Mouse (Mus musculus) common myeloid progenitor, adult 5-6 weeks (primary cell): ENCODE results near the gene Tcam1. TPM values are rescaled to one million over a fixed set of nuclear protein-coding genes. Genes with fewer than 3 reads are reported as not detected.
A peak's percentile ranks its signal among the peaks of the same experiment; 100 is the strongest.
"Not testable (repeated sequence)": the region's sequence is repeated elsewhere in the genome, so short reads cannot be mapped to it uniquely, and the experiment has no call there.

Experiments used
- ATAC-seq: replicated peaks from 2 replicates; pipeline ENCODE4 v1.8.0; 2016; ENCODE audit warnings: low read depth, mild to moderate bottlenecking, moderate TSS enrichment, inconsistent platforms; ENCODE audit not compliant: poor library complexity, severe bottlenecking
- total RNA-seq: library from RNA; stranded (forward); fragments of 200-1000, 187-1606 nt; gene quantifications from 2 replicates; pipeline ENCODE4 v1.2.3, GENCODE M21; 2017

Tcam1 gene
- 3.1 and 3.3 TPM in 2 replicates for total RNA-seq

GRCm38 (mm10) chr11:106276454-106276853 lies at the start of gene Tcam1:
Tcam1 (plus strand) TSS chr11:106276672.
- peak; percentile 75 for ATAC-seq

DNA sequence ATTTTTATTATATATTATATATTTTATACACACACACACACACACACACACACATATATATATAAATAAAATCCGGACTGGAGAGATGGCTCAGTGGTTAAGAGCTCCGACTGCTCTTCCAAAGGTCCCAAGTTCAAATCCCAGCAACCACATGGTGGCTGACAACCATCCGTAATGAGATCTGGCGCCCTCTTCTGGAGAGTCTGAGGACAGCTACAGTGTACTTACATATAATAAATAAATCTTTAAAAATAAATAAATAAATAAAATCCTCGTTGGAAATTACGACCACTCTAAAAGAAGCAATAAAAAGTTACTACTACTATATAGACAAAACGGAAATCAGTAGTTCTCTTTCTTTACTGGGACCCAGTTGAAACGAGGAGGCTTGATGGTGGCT lies 42.5 kb upstream of the Tcam1 start:
- ATAC-seq = not testable (repeated sequence)

GRCm38 (mm10) chr11:106246834-106247233 lies 29.6 kb upstream of the Tcam1 start:
- ATAC-seq = 0 out of 2 replicates have a peak, but pooled peaks have one; percentile 25

DNA sequence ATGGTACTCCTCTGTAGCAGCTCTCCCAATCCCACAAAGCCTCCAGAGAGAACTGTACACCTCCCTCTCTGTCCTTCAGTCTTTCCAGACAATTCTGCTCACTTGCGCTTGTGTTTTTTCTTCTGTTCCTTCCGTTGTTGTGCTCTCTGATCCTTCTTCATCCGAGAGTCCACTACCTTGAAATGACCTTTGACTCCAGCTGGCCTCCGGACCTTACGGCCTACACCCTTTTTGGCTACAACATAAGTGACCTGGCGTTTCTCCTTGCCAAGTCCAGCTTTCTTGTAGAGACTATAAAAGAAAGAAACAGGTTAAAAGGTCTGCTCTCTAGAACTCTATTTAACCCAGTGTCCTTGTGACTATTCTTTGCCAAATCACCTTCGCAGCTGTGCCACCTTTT lies 27.1 kb upstream of the Tcam1 start:
- ATAC-seq = no peak

- ATAC-seq = no peak
These were observed 21.7 kb upstream of the Tcam1 start for GRCm38 (mm10) chr11:106254767-106255166.

DNA sequence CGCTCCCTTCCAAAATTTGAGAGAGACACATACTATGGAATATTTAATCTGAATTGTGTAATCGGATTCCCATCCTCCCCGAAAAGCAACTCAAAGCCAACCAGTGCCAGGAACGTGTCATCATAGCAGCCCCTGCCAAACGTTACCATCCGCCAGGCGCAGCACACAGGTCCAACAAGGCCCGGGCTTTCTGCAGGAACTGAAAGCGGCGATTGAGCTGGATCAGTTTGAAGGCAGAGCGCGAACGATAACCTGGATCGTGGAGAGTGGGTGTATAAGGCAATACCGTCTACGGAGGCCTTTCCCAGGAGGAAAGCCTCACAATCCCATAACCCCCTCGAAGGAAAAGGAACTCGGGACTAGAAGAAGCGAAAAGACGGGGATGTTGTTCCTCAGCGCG lies 21.3 kb upstream of the Tcam1 start:
- peak; percentile 17; the same call in 1 of the 2 replicates for ATAC-seq

GRCm38 (mm10) chr11:106255685-106256451 lies 20.6 kb upstream of the Tcam1 start, which contains the start of the genes Ftsj3 and Psmc5:
Ftsj3 (minus strand) TSS chr11:106256079.
Psmc5 (plus strand) TSS chr11:106256154.
- peak; percentile 94 for ATAC-seq

GRCm38 (mm10) chr11:106256775-106257174 lies 19.7 kb upstream of the Tcam1 start:
- no peak for ATAC-seq

DNA sequence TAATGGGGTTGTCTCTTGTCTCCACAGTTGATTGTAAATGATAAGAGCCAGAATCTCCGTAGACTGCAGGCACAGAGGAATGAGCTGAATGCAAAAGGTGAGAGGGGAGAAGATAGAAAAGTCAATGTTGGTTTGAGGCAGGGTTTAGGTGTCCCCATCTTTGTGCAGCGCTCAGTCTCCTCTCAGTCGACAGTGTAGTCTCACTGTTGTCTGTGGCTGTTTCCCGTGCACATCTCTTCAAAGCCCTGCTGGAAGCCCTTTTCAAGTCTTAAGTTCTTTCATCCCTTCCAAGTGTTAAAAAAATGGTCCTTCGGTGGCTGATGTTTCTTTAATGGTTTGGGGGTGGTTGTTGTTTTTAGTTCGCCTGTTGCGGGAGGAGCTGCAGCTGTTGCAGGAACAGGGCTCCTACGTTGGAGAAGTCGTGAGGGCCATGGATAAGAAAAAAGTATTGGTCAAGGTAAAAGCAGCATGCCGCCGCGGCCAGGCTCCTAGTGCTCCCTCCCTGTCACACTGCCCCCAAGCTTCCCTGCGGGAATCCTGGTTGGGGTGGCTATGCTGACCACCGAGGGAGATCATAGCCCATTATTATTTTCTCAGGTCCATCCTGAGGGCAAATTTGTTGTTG lies 15.5 kb upstream of the Tcam1 start:
- ATAC-seq = no peak

DNA sequence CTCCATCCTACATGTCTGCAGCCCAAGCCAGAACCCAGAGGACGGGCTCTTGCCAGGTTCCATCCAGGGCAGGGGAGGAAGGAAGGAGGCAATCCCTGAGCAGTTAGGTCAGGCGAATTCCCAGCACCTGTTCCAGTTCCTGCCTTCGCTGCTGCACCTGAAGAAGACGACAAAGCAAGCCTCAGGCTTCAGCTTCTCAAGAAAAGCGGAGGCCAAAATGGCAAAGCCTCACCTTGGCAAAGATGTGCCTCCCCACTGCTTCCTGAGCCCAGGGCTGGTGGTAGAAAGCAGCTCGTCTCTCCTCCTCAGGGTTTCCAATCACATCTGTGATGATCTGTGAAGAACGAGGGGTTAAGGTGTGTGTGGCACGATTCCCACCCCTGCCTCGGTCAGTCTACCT lies 12.5 kb upstream of the Tcam1 start:
- no peak for ATAC-seq

- no peak for ATAC-seq
These were observed 11.5 kb upstream of the Tcam1 start for GRCm38 (mm10) chr11:106264988-106265387.

DNA sequence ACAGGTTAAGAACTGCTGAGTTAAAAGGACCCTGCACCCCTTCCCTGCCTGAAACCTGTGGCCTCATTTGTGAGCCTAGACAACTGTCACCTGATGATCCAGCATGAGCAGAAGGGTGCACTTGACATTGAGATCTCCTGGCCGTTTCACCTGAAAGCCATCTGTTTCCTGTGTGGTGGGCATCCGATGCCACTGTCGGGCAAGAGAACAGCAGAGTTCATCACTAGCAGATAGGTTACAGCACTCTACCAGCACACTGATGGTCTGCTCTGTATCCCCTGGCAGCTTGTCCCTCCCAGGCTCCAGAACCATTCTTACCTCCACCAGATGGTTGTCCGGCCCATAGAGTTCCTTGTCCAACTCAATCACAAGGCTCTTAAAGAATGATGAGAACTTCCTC lies 10.9 kb upstream of the Tcam1 start:
- ATAC-seq = no peak

GRCm38 (mm10) chr11:106266431-106266830 lies 10.0 kb upstream of the Tcam1 start:
- ATAC-seq = no peak

DNA sequence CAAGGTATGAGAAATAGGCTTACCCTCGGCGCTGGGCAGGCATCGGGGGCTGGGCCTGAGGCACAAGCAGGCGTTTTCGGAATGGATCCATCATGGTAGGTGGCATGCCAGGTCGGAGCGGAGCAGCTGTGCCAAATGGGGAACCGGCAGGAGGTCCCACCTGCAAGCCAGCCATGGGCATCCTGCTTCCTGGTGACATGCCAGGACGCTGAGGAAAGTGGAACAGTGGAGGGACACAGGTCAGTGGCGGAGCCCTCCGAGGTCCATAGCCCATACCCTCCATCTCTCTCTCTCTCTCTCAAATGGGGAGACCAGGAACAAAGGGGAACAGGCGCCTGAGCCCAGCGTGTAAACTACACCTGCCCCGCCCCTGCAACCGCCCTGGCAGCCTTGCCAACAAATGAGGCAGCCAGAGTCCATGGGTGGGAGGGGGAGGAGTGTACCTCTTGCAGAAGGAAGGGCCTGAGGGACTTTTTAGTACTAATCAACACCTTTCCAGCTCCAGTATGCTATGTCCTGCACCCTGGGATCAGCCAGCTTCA lies 9.1 kb upstream of the Tcam1 start:
- ATAC-seq = no peak; the same call in 1 of the 2 replicates

GRCm38 (mm10) chr11:106267871-106268270 lies 8.6 kb upstream of the Tcam1 start:
- no peak for ATAC-seq

DNA sequence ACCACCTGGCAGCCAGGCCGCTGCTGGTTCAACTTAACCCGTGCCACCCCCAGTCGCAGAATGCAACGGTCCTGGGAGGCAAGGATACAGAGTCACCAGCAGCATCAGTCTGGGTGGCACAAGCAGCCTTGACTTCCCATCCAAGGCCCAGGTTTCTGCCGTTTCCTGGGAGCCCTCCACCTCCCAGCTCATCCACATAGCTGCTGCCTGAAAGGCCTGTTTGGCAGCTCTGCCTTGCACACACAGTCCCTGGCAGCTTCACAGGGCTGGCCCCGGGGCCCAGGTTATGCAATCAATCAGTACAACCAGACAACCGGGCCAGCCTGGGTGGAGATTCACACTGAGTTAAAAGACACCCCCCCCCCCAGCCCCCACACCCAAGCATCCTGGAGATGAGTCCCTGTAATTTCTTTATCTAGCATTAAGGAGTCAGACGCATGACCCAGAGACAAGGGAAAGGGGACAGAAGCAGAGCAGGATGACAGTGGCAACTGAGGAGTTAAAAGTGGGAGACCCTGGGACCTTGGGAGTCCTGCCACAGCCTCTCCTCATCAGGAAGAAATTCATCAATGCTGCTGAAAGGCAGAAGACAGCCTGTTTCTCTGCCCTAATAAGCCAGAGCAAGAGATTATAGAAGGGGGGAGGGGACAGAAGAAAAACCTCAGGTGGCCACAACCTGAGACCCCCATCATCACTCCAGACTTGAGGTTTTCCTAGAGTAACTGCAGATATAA lies 8.0 kb upstream of the Tcam1 start:
- ATAC-seq = no peak

DNA sequence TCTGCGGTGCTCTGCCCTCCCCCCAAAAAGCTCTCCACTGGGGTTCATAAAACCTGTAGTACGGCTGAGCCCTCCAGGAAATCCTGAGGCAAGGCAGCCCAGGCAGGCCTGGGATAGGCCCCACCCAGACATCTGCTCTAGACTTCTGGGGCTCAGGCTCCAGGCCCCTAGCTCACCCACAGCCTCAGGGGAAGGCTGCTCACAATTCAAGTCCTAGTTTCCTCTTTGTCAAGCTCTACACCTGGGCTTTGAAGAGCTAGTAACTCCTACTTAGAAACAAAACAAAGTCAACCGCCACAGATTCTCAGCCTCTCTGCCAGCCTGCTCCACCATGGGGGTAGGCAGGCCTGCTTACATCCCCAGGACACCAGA lies 7.4 kb upstream of the Tcam1 start:
- ATAC-seq = no peak

- ATAC-seq = no peak
These were observed 5.2 kb upstream of the Tcam1 start for GRCm38 (mm10) chr11:106271131-106271793.

DNA sequence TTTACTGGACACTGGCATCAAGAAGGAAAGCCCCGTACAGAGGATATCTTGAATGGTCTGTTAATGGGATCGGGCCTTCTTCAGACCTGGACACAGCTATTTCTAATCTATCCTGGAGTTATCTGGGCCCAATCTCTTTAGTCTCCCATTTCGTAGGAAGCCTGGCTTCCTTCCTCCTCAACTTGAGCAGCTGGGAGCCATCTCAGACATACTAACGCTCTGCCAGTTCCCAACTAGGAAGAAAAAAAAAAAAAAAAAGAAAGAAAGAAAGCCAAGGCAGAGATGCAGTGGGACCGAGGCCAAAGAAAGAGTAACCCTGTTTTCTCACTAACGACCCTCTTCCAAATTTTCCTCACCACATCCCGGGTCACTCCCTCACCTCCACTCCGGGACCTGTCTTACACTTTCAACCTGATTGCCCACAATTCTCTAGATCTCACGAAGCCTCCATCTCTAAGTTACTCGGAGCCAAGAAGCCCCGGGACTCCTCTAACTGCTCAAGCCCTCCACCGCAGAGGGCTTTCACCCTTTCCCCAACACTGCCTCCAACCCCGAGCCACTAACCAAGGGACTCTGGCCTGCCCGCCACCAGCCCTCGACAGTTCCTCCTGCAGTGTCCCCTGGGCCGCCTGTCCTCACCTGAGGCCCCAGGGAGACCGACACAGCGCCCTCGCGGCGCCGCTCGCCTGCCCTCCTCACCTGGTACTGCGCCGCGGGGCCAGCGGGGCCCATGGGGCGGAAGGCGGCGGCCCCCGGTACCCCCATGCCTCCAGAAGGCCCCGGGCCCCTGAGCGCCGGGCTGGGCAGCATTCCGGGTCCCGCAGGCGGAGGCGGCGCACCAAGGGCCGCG lies 4.5 kb upstream of the Tcam1 start:
- ATAC-seq = no peak
